Mouse (Mus musculus) liver, embryonic 14.5 days (tissue): ENCODE results near the gene Ints2.

Experiments
- CTCF ChIP-seq: IDR thresholded peaks from 2 replicates; pipeline ENCODE4 v1.5.1; 2016; ENCODE audit warnings: antibody characterized with exemption, low read depth, control low read depth
- EP300 ChIP-seq: IDR thresholded peaks from 2 replicates; pipeline ENCODE4 v1.6.1; 2016; ENCODE audit warnings: antibody characterized with exemption, low read depth

GRCm38 (mm10) chr11:86205876-86206275 is 51.5 kb downstream of the Ints2 start:
- TF ChIP-seq EP300, result no peak
- TF ChIP-seq CTCF, result no peak
